Mouse (Mus musculus) frontal cortex, postnatal 25 days (tissue): ENCODE results near the gene Mad1l1.

Experiments
- DNase-seq, 2 experiments: peaks; one replicate each; pipeline ENCODE4 v3.0.0; 2022; ENCODE audit warnings: low spot score in 2 of 2

The Mad1l1 gene

DNA sequence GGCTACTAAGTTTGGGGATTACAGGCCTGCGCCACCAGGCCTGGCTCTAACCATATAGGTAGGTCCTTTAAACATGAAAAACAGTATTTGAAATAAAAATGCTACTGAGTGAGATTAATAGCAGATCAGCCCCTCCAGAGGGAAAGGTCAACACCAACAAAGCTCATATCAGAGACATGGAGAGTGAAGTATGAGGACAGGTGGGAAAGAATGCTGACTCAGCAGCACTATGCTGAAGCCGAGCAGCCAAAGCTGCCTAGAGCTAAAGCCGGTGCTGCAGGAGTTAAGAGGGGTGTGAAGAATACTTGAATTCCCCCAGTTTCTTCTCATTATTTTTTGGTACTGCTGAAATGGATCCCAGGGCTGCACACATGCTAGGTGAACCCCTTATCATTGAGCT, 268.9 kb downstream of the Mad1l1 start:
- DNase-seq, result no peak

DNA sequence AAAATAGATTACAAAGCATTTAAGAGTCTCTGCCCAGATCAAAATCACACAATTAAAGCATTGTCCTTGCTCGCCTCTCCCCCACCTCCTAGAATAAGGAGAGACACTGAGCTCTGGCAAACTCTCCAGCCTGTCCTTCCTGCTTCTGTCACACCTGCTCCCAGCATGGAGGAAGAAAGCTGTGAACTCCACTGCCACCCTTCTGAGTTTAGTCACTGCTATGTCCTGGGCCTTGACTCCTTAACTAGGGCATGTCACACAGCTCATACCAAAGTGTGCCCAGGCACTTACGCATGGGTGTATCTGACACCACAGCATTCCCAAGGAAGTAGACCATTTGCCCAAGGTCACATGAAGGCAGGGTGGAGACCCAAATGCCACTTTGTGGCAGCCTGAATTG, 275.9 kb downstream of the Mad1l1 start:
- DNase-seq, result no peak

DNA sequence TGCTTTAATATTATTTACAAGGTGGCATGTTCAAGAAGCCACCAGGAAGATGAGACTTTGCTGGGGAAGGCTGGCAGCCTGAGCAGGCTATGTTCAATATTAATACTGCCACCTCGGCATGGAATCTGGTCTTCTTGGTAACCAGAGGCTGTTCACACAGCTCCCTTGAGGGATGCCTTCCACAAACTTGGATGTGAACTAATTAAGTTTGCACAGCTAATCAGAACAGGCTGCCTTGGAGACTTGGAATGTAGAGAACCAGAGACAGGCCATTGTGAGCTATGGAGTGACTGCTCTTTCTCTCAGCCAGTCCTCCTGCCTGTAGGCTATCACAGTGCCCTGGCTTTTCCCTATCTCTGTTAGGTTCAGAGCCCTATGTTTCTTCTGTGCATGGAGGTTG, 278.4 kb downstream of the Mad1l1 start:
- DNase-seq, result no peak

DNA sequence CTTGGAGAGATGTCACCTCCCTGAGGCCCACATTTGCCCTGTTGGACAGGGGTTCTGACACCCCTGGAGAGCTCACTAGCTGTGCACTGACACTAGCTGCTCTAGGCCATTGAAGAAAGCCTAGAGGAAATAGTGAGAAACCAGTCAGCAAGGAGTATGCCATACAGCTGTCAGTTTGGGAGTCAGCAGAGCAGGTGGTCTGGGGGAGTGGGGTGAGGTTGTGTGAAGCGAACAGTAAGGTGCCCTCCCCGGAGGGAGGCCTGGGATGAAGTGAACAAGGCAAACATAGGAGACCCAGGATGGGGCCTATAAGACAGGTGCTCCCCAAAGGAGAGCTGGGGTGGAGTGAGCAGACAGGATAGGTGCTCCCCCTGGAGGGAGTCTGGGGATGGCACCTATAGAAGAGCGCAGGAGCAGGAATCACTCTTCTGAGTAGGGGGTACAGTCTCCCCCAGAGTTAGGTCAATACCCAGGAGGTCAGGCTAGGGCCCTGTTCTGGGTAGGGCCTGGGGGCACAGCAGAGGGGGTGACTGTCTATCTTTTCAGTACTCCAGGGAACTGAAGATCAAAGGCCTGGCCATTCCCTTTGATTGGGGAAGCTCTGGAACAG, 279.2 kb downstream of the Mad1l1 start:
- DNase-seq, result peak in 1 of 2 experiments; percentile 22

DNA sequence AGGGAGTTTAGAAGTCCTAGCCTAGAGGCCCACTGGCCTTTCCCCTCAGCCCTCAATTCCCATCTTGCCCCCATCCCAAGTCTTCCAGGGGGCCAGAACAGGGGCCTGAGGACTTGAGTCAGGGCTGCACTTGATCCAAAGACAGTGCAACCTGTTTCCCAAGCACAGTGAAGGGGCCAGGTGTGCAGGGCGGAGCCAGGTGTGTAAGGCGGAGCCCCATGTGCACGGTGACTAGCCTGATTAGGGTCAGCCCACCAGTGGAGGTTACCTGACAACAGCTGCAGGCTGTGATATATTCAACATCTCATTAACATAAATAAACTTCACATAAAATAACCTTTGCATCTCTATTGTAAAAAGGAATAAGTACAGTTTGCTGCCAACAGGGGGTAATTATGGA, 280.3 kb downstream of the Mad1l1 start:
- DNase-seq, result no peak

- DNase-seq, result no peak
These were observed 283.6 kb downstream of the Mad1l1 start for GRCm38 (mm10) chr5:140037587-140038233.

- DNase-seq, result no peak
These were observed 285.7 kb downstream of the Mad1l1 start for GRCm38 (mm10) chr5:140035641-140036040.

DNA sequence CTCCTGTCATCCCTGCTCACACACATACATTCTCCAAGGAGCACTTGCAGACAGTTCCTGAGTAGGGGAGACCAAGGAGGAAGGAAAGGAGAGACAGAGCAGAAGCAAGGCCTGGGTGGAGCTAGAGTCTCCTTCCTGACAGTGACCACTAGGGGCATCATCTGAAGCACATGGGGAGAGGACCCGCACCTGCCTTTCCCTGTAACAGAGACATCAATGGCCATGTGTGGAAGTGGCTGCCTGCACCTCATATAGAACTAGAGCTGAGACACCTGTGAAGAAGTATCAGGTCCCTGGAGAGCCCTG, 286.4 kb downstream of the Mad1l1 start:
- DNase-seq, result no peak

DNA sequence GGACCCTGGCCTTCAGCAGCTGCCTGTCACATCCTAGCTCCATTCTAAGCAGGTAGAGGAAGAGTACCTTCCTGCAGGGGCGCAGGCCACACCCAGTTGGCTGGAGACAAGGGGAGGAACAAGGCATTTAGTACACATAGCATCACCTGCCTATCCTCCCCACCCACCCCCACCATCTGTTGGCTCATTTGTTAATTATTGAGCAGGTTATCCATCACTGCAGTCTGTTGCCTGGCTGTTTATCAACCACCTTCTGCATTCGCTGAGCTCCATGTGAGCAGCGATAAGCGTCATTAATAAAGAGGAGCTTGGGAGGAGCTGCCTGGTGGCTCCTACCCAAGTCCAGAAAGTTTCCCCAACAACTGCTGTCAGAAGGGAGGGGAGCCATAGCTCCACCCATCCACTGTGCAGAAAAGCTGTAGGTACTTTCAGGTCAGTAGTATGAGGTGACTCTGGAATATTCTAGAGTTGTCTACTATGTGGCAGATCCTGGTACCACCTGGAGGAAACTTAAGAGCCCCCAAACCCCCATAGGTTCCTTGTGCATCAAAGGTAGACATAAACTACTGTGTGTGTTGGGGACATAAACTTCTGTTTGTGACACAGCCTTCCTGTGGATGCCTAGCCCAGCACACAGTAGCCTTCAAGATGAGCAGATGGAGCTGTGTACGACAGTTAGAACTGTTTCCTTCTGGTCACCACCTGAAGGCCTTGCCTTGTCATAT, 286.9 kb downstream of the Mad1l1 start:
- no peak for DNase-seq

DNA sequence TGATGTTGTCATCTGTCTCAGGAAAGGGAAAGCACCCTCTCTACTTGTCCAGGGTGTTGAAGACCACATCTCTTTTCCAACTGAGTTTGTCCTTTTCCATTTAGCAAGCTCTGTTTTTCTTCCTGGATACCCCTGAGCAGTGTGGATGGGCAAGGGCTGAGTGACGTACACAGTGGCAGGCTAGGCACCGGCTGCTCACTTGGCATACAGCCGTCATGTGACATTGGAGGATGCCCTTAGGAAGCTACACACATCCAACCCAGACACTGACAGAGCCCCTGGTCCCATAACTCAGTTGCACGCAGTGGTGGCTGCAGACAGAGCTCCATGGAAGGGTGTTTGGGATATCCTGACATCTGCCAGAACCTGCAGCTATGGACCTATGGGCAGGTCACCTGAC, 295.0 kb downstream of the Mad1l1 start:
- no peak for DNase-seq

- DNase-seq, result no peak
These were observed 296.1 kb downstream of the Mad1l1 start for GRCm38 (mm10) chr5:140025301-140025700.

- peak in 1 of 2 experiments; percentile 21 for DNase-seq
These were observed 297.3 kb downstream of the Mad1l1 start for GRCm38 (mm10) chr5:140023941-140024500.

DNA sequence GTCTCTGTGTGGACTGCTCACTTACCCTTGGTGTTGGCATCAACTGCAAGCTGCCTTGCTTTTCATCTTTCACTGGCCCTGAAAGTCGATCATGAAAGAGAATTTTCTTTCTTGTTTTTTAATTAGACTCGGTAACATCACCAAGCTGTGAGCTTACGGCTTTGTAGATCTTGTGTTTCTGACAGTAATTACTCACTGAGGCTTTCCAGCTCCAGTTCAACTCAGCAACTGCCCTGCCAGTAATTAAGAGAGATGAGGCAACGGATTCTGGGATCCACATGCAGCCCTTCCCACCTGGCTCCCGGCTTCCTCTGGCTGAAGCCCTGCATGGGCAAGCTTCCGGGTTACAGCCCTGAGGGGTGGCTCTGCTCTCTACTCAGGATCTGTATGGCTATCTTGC, 298.5 kb downstream of the Mad1l1 start:
- no peak for DNase-seq

- peak in 1 of 2 experiments; percentile 10 for DNase-seq
These were observed 299.6 kb downstream of the Mad1l1 start for GRCm38 (mm10) chr5:140021755-140022154.

DNA sequence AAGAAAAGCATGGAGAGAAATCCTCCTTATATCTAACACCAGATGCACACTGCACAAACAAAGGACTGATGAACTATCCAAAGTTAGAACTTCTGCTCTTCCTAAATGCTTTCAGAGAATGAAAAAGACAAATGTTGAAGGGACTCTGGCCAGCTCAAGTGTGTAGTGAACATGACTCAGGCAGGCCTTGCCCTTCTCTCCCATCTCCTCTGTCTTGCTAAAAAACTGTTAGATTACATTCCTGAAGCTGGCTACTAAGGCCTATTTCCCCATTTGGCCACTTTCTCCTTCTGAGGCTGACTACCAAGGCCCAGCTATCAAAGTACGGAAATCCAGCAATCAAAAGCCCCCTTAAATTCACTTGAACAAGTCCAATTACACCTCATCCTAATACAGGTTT, 301.7 kb downstream of the Mad1l1 start:
- DNase-seq, result no peak

GRCm38 (mm10) chr5:140018780-140019179, 302.6 kb downstream of the Mad1l1 start:
- DNase-seq, result no peak

DNA sequence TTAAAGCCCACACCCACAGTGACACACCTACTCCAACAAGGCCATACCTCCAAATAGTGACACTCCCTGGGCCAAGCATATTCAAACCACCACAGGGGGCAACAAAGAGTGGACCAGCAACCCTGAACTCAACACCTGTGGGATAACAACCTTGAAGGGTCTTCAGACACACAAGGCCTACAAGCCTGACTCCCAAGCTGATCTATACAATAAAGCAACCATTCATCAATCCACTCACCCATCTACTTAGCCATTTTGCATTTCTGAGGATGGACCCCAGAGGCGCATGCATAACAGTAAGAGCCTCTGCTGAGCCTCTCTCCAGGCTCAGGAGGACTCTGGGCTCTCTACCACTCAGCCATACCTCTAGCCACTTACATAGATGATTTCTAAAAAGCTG, 304.5 kb downstream of the Mad1l1 start:
- no peak for DNase-seq

- DNase-seq, result no peak
These were observed 307.7 kb downstream of the Mad1l1 start for GRCm38 (mm10) chr5:140013652-140014051.

DNA sequence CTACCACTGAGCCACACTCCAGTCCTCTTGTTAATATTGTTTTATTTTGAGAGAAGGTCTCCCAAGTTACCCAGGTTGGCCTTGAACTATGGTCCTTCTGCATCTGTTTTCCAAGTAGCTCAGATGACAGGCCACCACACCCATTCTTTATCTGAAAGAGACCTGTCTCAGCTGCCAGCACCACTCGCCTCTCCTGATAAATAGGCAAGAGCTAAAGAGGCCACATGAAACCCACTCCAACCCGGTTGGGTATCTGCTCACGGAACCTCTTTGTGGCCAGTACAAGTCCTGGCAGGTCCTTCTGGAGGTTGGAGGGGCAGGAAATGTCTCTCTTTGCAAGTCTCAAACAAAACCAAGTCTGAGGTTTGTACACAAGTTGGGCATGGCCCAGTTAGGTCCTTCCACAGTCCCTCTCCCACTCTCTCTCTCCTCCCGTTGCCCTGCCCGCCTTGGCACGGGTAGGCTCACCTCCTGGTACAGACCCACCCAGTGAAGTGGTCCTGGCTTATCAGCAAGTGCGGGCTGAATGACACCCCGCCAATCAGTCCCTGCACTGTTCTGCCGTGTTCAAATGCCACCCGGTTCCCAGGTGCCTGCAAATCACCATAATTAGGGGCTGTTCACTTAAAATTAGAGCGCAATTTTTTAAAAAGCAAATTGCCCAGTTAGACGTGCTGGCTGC, 308.9 kb downstream of the Mad1l1 start:
- DNase-seq, result no peak

- DNase-seq, result no peak
These were observed 310.9 kb downstream of the Mad1l1 start for GRCm38 (mm10) chr5:140010405-140010804.

DNA sequence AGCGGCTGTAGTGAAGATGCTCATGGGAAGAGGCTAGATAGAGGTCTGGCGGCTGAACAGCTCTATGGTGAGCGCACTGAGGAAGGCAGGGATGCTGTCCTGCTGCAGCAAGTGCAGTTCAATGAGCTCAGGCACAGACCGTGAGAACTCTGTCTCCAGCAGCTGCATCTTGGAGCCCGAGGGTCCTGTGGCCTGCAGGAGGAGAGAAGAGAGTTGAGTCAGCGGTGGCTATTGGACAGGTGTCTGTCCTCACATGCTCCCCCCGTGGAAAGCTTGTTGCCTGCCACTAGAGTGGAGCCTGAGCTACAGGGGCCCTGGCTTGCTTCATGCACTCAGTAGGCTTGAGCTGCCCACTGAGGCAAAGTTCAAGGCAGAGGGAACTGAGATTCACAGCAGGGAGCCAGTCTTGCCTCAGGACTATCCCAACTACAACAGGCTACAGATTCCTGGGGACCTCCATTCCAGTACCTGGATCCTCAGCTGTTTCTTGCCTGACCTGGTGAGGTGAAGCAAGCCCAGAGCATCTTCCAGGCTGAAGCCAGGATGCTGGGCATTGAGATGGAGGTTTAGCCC, 312.2 kb downstream of the Mad1l1 start:
- no peak for DNase-seq

DNA sequence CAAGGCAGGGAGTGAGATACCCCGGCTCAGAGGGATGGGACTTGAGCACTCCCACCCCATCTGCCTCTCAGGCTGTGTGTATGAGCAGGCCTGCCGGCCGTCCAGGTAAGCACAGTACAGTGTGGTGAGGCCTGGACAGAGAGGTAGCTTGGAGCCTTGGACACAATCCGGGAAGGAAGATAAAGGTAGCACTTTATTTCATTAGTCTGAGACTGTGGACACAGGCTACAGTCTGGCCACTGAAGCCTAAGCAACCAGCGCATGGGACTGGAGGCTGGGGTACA, 312.9 kb downstream of the Mad1l1 start:
- DNase-seq, result no peak
